Mouse (Mus musculus) forebrain, postnatal 0 days (tissue): ENCODE measurements around the gene Scaf8. TPM values are rescaled to one million over a fixed set of nuclear protein-coding genes. Genes with fewer than 3 reads are reported as not detected.
A peak's percentile ranks its signal among the peaks of the same experiment; 100 is the strongest.
"Not testable (repeated sequence)": the region's sequence is repeated elsewhere in the genome, so short reads cannot be mapped to it uniquely, and the experiment has no call there.

Experiments
- ATAC-seq: fragments of 200-750 bp; cut with Nextera tagmentation; 2 replicates; pipeline ENCODE4 v1.8.0; 2017; ENCODE audit warnings: mild to moderate bottlenecking, moderate library complexity
- DNase-seq: peaks from one replicate; pipeline ENCODE4 v3.0.0-alpha.2; 2015
- H3K27ac ChIP-seq: fragments of 300-500 bp; sonication (generic); 2 replicates; pipeline ENCODE4 v1.5.1; 2014; ENCODE audit warnings: low read depth, mild to moderate bottlenecking, antibody characterized with exemption, low read length, moderate library complexity, mixed read lengths
- H3K27me3 ChIP-seq: fragments of 300-500 bp; sonication (generic); 2 replicates; pipeline ENCODE4 v1.6.1; 2014; ENCODE audit warnings: mild to moderate bottlenecking, low read length, mixed read lengths; ENCODE audit not compliant: insufficient read depth
- H3K36me3 ChIP-seq: fragments of 300-500 bp; sonication (generic); 2 replicates; pipeline ENCODE4 v1.6.1; 2014; ENCODE audit warnings: mild to moderate bottlenecking, moderate library complexity; ENCODE audit not compliant: insufficient read depth
- H3K4me1 ChIP-seq: fragments of 300-500 bp; sonication (generic); 2 replicates; pipeline ENCODE4 v1.6.1; 2014; ENCODE audit warnings: antibody characterized with exemption; ENCODE audit not compliant: insufficient read depth
- H3K4me2 ChIP-seq: fragments of 300-500 bp; sonication (generic); 2 replicates; pipeline ENCODE4 v1.6.1; 2014; ENCODE audit warnings: low read depth, mild to moderate bottlenecking, moderate library complexity
- H3K4me3 ChIP-seq: fragments of 300-500 bp; sonication (generic); 2 replicates; pipeline ENCODE4 v1.5.1; 2014; ENCODE audit warnings: low read depth, low read length, mixed read lengths
- H3K9ac ChIP-seq: fragments of 300-500 bp; sonication (generic); 2 replicates; pipeline ENCODE4 v1.6.1; 2014; ENCODE audit warnings: mild to moderate bottlenecking
- H3K9me3 ChIP-seq: fragments of 300-500 bp; sonication (generic); 2 replicates; pipeline ENCODE4 v1.6.1; 2016; ENCODE audit warnings: low read length
- CTCF ChIP-seq: sonication (generic); IDR thresholded peaks from 2 replicates; pipeline ENCODE4 v1.5.1; 2016; ENCODE audit warnings: antibody characterized with exemption, control low read depth, low read depth
- WGBS: fragments of 180-500 bp; shearing (Covaris S2); extraction: QIAGEN DNeasy Blood & Tissue Kit; methylation state at CpG from one replicate; pipeline ENCODE4 v1.1.7; 2014; 5-methylcytosine and 5-hydroxymethylcytosine counted together
- polyA plus RNA-seq: library from polyadenylated mRNA; unstranded; fragments of >200 nt; fragmentation: Nextera tagmentation; extraction: Ambion mirVana; gene quantifications from 2 replicates; pipeline ENCODE4 v1.2.1, GENCODE M21; 2015
- total RNA-seq: library from RNA; depleted of rRNA; stranded (reverse); fragments of >200 nt; gene quantifications from 2 replicates; pipeline ENCODE4 v1.2.3, GENCODE M21; 2014

Gene Scaf8
- total and polyA plus RNA-seq, 2 experiments from 2014 or later: 15.6 to 65.8 TPM

GRCm38 (mm10) chr17:3082756-3083749 lies 31.7 kb upstream of the Scaf8 start:
- Histone ChIP-seq H3K4me3 (peak overlapping the region; percentile 47), H3K4me2 (peak overlapping the region; percentile 40), H3K9ac (0 out of 2 replicates have a peak overlapping the region, but pooled peaks have one; percentile 14), H3K27ac (peak overlapping the region; percentile 21; the same call in 1 of the 2 replicates)
- not testable (repeated sequence) for H3K36me3 ChIP-seq, ATAC-seq, H3K9me3 ChIP-seq, H3K27me3 ChIP-seq, H3K4me1 ChIP-seq
- 2% methylated on average over 25 of the region's 25 CpGs for WGBS
- peak; percentile 61 for TF ChIP-seq CTCF
- DNase-seq: peak; percentile 77

DNA sequence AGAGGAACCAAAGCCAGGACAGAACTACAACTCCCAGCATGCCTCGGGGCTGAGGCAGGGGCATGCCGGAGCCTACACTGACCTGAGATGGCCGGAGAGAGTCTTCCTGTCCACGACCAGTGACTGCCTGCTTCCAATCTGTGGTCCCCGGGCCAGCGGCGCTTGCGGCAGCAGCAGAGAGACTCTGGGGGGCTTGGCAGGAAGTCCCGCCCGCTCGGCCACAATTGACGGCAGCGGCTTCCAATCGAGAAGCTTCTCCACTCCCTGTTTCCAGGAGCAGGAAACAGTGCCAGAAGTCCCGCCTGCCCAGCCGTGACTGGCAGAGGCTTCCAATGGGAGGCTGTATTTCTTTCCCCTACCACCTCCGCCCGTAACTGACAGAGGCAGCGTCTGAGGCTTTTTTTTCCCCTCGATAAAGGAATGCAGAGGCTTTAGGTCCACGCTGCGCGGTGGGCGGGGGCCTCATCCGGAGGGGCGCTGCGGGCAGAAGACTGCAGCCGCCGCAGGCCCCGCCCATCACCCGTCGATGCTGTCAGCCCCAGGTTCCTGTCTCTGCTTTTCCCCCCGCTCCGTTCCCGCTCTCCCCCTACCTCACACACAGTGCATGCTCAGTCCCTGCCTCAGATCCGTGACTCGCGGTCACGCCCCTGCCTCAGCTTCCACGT lies 30.8 kb upstream of the Scaf8 start:
- Histone ChIP-seq H3K4me1 (no peaks in the 10 kb centered on the region), H3K9me3 (peaks cover 4% of the 10 kb centered on the region; the same call in 1 of the 2 replicates), H3K27ac (peak overlapping the region; percentile 95), H3K4me2 (peak overlapping the region; percentile 59), H3K27me3 (no peaks in the 10 kb centered on the region), H3K9ac (peak overlapping the region; percentile 63), H3K36me3 (no peaks in the 10 kb centered on the region), H3K4me3 (peak overlapping the region; percentile 47)
- under 1% methylated on average over 39 of the region's 40 CpGs for WGBS
- ATAC-seq (peak; percentile 88), DNase-seq (peak; percentile 98)
- TF ChIP-seq CTCF: no peak

- DNase-seq (peak; percentile 88), ATAC-seq (peak; percentile 62)
- H3K4me1 ChIP-seq: no peaks in the 10 kb centered on the region
- H3K9me3 ChIP-seq: peaks cover 4% of the 10 kb centered on the region; the same call in 1 of the 2 replicates
- peak overlapping the region; percentile 95 for H3K27ac ChIP-seq
- peak overlapping the region; percentile 59 for H3K4me2 ChIP-seq
- H3K36me3 ChIP-seq: no peaks in the 10 kb centered on the region
- peak; percentile 86 for TF ChIP-seq CTCF
- peak overlapping the region; percentile 47 for H3K4me3 ChIP-seq
- H3K9ac ChIP-seq: peak overlapping the region; percentile 63
- H3K27me3 ChIP-seq: no peaks in the 10 kb centered on the region
- WGBS: 5% methylated on average over 29 of the region's 31 CpGs
Observed at GRCm38 (mm10) chr17:3084551-3084930, 30.2 kb upstream of the Scaf8 start.

DNA sequence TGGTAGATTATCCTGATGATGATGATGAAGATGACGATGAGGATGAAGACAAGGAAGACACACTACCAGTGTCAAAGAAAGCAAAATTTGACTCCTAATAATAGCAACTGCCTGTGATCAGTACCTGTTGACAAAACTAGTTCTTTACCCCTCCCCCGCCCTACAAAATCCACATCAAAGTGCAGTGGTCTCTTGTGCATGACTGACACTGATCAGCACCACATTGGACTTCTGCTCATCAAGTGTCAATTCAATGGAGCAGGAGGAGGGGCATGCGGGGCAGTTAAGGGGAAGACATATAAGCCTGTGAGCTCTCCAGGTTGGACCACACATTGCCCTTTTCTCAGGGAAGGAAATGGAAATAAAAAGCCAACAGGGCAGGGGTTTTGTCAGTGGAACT lies 29.6 kb upstream of the Scaf8 start:
- no peak for TF ChIP-seq CTCF

GRCm38 (mm10) chr17:3092682-3093081 lies 22.1 kb upstream of the Scaf8 start:
- Histone ChIP-seq H3K27ac (no peak overlapping the region), H3K4me3 (no peak overlapping the region), H3K36me3 (no peaks in the 10 kb centered on the region), H3K4me2 (no peak overlapping the region), H3K9ac (no peak overlapping the region), H3K4me1 (no peaks in the 10 kb centered on the region), H3K27me3 (no peaks in the 10 kb centered on the region), H3K9me3 (no peaks in the 10 kb centered on the region)
- no peak for DNase-seq
- WGBS: 50% methylated on average over 4 of the region's 4 CpGs
- TF ChIP-seq CTCF: no peak
- no peak for ATAC-seq

More for the DNA sequence above, 29.6 kb upstream of the Scaf8 start:
- peak overlapping the region; percentile 95; the same call in 1 of the 2 replicates for H3K27ac ChIP-seq
- no peaks in the 10 kb centered on the region for H3K27me3 ChIP-seq
- H3K36me3 ChIP-seq: no peaks in the 10 kb centered on the region
- ATAC-seq (no peak), DNase-seq (no peak)
- peak overlapping the region; percentile 59 for H3K4me2 ChIP-seq
- peak overlapping the region; percentile 63; the same call in 1 of the 2 replicates for H3K9ac ChIP-seq
- peak overlapping the region; percentile 47 for H3K4me3 ChIP-seq
- no peaks in the 10 kb centered on the region for H3K4me1 ChIP-seq
- WGBS: 66% methylated on average over 3 of the region's 3 CpGs
- peaks cover 4% of the 10 kb centered on the region; the same call in 1 of the 2 replicates for H3K9me3 ChIP-seq

GRCm38 (mm10) chr17:3099273-3099672 lies 15.5 kb upstream of the Scaf8 start:
- not testable (repeated sequence) for H3K27ac ChIP-seq, H3K9me3 ChIP-seq, DNase-seq, H3K4me1 ChIP-seq, ATAC-seq, H3K4me2 ChIP-seq, H3K36me3 ChIP-seq, H3K27me3 ChIP-seq, H3K9ac ChIP-seq, H3K4me3 ChIP-seq
- 0 out of 2 replicates have a peak, but pooled peaks have one; percentile 2 for TF ChIP-seq CTCF
- 86% methylated on average over 1 of the region's 1 CpGs for WGBS
